Comparison of ENCODE assay signal across 25 mouse cellular contexts in the genomic region with DNA sequence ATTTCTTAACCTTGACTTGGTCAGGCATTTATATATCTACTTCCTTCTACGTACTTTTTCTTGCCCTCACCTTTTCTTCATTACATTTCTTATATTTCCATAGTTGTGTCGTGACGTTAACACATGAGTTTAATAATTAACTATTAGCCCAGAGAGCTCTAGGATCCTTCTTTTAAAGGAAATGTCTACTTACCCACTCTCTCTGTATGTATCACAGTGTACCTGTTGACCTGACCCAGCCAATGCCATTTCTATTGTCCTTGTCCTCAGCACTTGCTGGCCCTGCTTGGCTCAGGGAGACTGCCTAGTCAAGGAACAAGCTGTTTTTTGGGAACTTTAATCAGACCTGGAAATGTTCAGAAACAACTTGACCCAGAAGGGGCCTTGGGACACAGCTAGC.
"Had no signal": no experiment of that assay in that cellular context is flagged by ENCODE, and none has a peak within 500 bp of the region (broad histone marks: within the 10 kb centered on the region; RNA-seq: fewer than 3 reads in every experiment).

No protein-coding gene starts in this region.

- H3K9ac ChIP-seq: forebrain, postnatal 0 days; heart, embryonic 12.5 days; hindbrain, embryonic 12.5 days; hindbrain, embryonic 14.5 days; limb, embryonic 13.5 days; limb, embryonic 15.5 days; liver, embryonic 12.5 days had no signal

- H3K27me3 ChIP-seq: heart, embryonic 12.5 days; limb, embryonic 15.5 days; liver, embryonic 12.5 days had no signal

- DNase-seq: forebrain, postnatal 0 days; gastrocnemius, adult 2 months; gastrocnemius, postnatal 10 days; gastrocnemius, postnatal 25 days; heart, adult 18-20 months; heart, postnatal 10 days; heart, postnatal 4 days; kidney, adult 11 months; kidney, adult 8-10 months; kidney, postnatal 10 days; kidney, postnatal 25 days; kidney, postnatal 4 days; layer of hippocampus, postnatal 36 days; left cerebral cortex, postnatal 4 days had no signal

- H3K4me1 ChIP-seq: hindbrain, embryonic 10.5 days; hindbrain, embryonic 12.5 days; limb, embryonic 13.5 days; limb, embryonic 15.5 days had no signal

- H3K4me2 ChIP-seq: heart, embryonic 12.5 days; hindbrain, embryonic 12.5 days; hindbrain, embryonic 14.5 days; limb, embryonic 13.5 days; limb, embryonic 15.5 days; liver, embryonic 12.5 days had no signal

- H3K36me3 ChIP-seq: hindbrain, embryonic 10.5 days; hindbrain, embryonic 12.5 days; limb, embryonic 13.5 days; limb, embryonic 15.5 days had no signal

- H3K4me3 ChIP-seq: gastrocnemius, adult 2 months; heart, embryonic 10.5 days; heart, embryonic 12.5 days; hindbrain, embryonic 10.5 days; hindbrain, embryonic 12.5 days; layer of hippocampus, adult 2 months; limb, embryonic 13.5 days; limb, embryonic 15.5 days; liver, embryonic 12.5 days had no signal

- H3K9me3 ChIP-seq: heart, embryonic 10.5 days; heart, embryonic 12.5 days; hindbrain, embryonic 10.5 days; hindbrain, embryonic 12.5 days; limb, embryonic 13.5 days; limb, embryonic 15.5 days; liver, embryonic 12.5 days had no signal

- ATAC-seq: forebrain, postnatal 0 days; hindbrain, embryonic 16.5 days; inflammation-experienced regulatory T-cells, adult 6 months; liver, embryonic 12.5 days had no signal

- H3K27ac ChIP-seq: gastrocnemius, adult 2 months; heart, embryonic 10.5 days; hindbrain, embryonic 10.5 days; hindbrain, embryonic 12.5 days; hindbrain, embryonic 14.5 days; layer of hippocampus, adult 2 months; limb, embryonic 13.5 days; limb, embryonic 15.5 days; liver, embryonic 12.5 days had no signal
